Mouse (Mus musculus) E14TG2a.4 (cell line): ENCODE data around the gene Dab1.

Experiments
- H3K27me3 ChIP-seq: 2 replicates; pipeline ENCODE4 v1.6.1; 2014; ENCODE audit warnings: low read length, control low read depth; ENCODE audit not compliant: insufficient read depth
- H3K36me3 ChIP-seq: 2 replicates; pipeline ENCODE4 v1.6.1; 2014; ENCODE audit warnings: low read length, control low read depth; ENCODE audit not compliant: insufficient read depth
- H3K4me1 ChIP-seq: replicated peaks from 2 replicates; pipeline ENCODE4 v1.6.1; 2014; ENCODE audit warnings: low read depth, low read length, control low read depth
- H3K4me3 ChIP-seq: replicated peaks from 2 replicates; pipeline ENCODE4 v1.5.1; 2014; ENCODE audit warnings: mild to moderate bottlenecking, low read length
- H3K9me3 ChIP-seq: 2 replicates; pipeline ENCODE4 v1.6.1; 2014; ENCODE audit warnings: low read length, control low read depth
- CTCF ChIP-seq: conservative IDR thresholded peaks from 2 replicates; pipeline ENCODE4 v1.5.1; 2014; ENCODE audit warnings: low read length
- NANOG ChIP-seq: IDR thresholded peaks from 2 replicates; pipeline ENCODE4 v1.6.1; 2014; ENCODE audit warnings: borderline replicate concordance, low read length, mixed read lengths
- POU5F1 ChIP-seq: IDR thresholded peaks from 2 replicates; pipeline ENCODE4 v1.6.1; 2014; ENCODE audit warnings: low read length, borderline replicate concordance

Gene Dab1

DNA sequence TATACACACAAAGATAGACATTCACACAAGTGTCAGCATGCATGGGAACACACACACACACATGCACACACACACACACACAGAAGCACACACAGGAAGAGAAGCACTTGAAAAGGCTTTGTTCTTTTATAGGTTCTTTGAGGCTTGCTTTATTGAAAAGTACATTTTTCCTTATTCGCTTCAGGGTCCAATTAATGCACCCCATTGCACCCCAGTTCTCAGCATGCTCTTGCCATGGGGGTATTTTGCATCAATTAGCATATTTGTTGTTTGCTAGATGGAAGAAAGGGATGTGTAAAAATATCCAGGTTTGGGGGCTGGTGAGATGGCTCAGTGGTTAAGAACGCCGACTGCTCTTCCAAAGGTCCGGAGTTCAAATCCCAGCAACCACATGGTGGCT is 1025.7 kb downstream of the Dab1 start:
- TF ChIP-seq POU5F1 (no peak), CTCF (no peak), NANOG (no peak)

DNA sequence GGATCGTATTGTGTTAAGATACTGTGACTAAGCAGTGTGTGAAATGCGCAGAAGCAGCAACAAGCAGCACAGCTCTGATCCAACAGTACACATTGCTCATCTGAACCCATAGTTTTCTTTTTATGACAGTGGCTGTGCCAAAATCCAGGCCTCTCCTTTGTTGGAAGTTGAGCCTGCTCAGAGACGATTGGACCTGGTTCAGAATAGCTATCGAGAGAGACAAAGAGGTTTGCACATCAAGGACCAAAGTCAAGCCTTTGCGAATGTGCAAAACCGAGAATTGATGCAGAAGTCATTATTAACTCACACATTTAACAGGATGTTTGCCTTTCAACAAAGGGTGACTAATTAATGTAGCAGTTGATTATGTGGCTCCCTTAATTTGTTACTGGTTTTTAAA is 1032.6 kb downstream of the Dab1 start:
- Histone ChIP-seq H3K27me3 (no peaks in the 10 kb centered on the region), H3K4me1 (no peaks in the 10 kb centered on the region), H3K36me3 (no peaks in the 10 kb centered on the region), H3K9me3 (peaks cover 46% of the 10 kb centered on the region), H3K4me3 (no peak overlapping the region)
- TF ChIP-seq CTCF (no peak), POU5F1 (no peak), NANOG (no peak)

More for the DNA sequence above, 1025.7 kb downstream of the Dab1 start:
- Histone ChIP-seq H3K27me3 (no peaks in the 10 kb centered on the region), H3K4me1 (peaks cover 15% of the 10 kb centered on the region), H3K9me3 (peaks cover 33% of the 10 kb centered on the region), H3K36me3 (no peaks in the 10 kb centered on the region), H3K4me3 (no peak overlapping the region)

DNA sequence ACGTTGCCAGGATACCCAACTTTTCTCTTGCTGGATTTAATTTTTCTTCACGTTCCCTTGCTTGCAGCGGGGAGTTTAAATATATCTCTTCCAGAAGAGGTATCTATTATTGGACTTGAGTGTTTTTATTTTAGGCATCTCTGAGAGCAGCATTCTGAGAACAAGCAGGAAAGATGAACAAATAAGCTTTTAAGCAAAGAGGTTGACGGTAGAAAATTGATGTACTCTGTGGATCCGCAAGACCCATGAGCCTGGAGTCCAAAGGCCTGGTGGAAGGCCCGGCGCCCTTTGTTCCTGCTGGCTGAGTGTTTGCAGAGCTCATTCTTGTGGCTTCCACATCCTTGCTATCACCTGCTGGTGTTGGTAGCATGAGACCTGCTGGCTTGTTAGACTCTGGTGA is 1037.6 kb downstream of the Dab1 start:
- TF ChIP-seq POU5F1: no peak
- no peak for TF ChIP-seq NANOG
- no peak for TF ChIP-seq CTCF
- H3K36me3 ChIP-seq: no peaks in the 10 kb centered on the region
- no peaks in the 10 kb centered on the region for H3K4me1 ChIP-seq

DNA sequence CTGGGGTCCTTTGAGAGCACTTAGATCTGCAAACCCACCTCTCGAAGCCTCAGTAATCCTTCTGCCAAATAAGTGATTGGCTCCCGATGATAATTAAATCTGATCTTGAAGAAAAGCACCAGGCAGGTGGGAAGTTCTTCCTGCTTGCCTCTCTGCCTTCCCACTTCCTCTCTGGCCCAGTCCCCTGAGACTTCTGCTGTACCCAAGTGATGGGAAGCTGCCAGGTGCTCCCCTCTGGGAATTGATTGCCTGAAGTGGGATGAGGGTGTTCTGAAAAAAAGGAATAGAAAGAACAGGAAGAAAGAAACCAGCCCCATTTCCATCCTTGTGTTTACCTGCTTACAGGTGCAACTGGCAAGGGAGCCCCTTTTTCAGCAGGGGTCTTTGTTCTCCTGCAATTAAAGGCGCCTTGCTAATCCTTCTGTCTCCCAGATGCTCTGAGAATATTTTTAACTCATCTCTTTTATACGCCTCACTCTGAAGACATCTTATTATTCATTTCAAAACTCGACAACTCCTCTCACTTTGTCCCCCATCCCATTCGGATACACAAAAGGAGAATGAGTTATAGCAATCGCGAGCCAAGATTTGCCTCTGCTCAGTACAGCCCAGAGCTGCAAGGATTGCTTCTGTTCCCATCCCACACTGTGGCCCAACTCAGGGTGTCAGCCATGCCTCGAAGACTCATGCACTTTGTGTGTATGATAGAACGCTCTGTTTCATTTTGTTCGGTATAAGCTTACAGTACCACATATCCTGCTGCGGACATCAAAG is 1043.9 kb downstream of the Dab1 start:
- TF ChIP-seq POU5F1 (no peak), CTCF (no peak), NANOG (no peak)
- no peaks in the 10 kb centered on the region for H3K36me3 ChIP-seq
- no peaks in the 10 kb centered on the region for H3K27me3 ChIP-seq
- H3K4me3 ChIP-seq: no peak overlapping the region
- H3K4me1 ChIP-seq: no peaks in the 10 kb centered on the region
- H3K9me3 ChIP-seq: no peaks in the 10 kb centered on the region

More for the DNA sequence above, 1037.6 kb downstream of the Dab1 start:
- H3K4me3 ChIP-seq: no peak overlapping the region
- H3K27me3 ChIP-seq: no peaks in the 10 kb centered on the region
- H3K9me3 ChIP-seq: no peaks in the 10 kb centered on the region

DNA sequence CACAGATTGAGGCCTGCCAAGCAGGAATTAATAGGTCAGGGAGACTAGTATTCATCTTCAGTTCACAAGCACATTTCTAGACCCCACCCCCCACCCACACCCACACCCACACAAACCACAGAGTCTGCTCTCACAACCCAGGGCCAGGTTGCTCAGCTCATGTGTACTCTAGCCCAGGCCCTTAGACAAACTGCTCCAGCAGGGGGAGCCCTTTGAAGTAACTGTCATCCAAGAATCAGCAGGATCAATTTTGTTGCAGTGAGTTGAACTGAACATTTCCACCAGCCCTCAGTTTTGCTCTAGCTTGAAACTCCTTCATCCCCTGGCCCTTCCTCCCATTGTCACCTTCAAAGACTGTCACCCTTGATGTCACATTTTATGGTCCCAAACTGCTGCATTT is 1046.4 kb downstream of the Dab1 start:
- TF ChIP-seq CTCF (peak; percentile 55), POU5F1 (no peak)
- H3K9me3 ChIP-seq: no peaks in the 10 kb centered on the region

DNA sequence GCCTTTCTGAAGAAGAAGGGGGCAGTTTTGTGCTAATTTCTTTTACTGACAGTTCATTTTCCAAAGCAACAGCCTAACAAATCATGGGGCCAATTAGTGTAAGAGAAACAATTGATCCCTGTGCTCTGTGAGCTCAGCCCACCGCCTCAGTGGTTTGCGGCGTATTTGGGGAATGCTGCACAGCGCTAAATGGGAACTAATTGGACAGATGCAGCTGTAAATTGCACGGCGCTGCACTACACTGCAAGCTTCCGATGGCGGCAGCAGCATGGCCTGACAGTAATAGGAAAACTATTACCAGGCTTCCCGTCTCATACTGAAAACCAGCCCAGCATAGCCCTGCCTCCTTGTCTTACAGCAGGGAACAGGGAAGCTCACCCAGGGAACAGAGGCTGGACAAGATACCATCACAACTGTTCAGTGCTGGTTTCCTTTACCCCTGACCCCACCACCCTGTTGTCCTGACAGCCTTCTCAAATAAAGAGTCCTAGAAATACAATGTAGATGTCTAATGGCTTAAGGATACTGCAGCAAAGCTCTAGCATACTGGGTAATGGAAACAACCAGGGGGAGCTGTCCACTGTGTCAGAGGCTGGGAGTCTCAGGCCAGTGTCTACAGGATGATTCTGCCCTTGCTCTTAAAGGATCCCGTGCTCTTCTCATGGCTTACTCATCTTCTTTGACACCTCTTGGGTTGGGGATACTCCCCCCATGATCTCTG is 1047.8 kb downstream of the Dab1 start:
- no peaks in the 10 kb centered on the region for H3K27me3 ChIP-seq
- no peaks in the 10 kb centered on the region for H3K9me3 ChIP-seq
- H3K4me3 ChIP-seq: no peak overlapping the region

More for the DNA sequence above, 1046.4 kb downstream of the Dab1 start:
- H3K27me3 ChIP-seq: no peaks in the 10 kb centered on the region
- no peak overlapping the region for H3K4me3 ChIP-seq
- H3K36me3 ChIP-seq: no peaks in the 10 kb centered on the region
- H3K4me1 ChIP-seq: no peaks in the 10 kb centered on the region

DNA sequence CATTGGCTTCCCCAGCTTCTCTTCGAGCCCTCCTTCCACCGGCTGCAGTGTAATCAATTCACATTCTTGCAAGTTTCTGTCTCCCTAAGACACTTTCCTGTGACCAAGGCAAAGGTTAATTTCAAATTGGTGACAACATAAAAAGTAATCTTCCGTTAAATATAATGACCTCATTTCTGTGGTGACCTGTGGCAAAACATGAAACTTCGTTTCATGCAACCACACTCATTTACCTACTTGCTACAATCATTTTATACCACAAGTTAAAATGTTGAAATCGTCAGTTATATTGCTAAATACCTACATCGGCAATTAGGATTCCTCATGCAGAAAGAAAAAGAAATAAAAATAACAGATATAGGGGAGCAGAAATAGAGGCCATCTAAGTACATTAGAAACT is 1048.9 kb downstream of the Dab1 start:
- TF ChIP-seq POU5F1 (no peak), NANOG (no peak), CTCF (no peak)
- no peaks in the 10 kb centered on the region for H3K36me3 ChIP-seq
- H3K4me3 ChIP-seq: no peak overlapping the region
- no peaks in the 10 kb centered on the region for H3K27me3 ChIP-seq
- H3K9me3 ChIP-seq: no peaks in the 10 kb centered on the region
- H3K4me1 ChIP-seq: no peaks in the 10 kb centered on the region

More for the DNA sequence above, 1047.8 kb downstream of the Dab1 start:
- Histone ChIP-seq H3K36me3 (no peaks in the 10 kb centered on the region), H3K4me1 (no peaks in the 10 kb centered on the region)
- TF ChIP-seq POU5F1: no peak
- TF ChIP-seq NANOG: no peak
- no peak for TF ChIP-seq CTCF

DNA sequence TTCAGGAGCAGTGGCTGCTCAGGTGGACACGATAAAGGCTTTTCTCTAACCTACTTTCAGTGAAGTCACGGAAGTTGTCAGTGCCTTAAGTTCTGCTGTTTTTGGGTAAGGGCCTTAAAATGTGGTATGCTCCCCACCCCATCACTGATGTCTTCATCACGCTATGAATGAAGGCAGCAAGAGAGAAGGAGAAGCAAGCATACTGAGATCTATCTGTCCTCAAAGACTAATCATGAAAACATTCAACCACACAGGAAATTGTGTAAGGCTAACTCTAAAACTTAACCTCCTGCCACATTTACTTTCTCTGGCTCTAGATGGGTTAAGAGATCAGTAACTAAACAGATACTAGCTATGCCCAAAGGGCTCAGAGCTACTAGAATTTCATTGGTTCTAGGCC is 1050.2 kb downstream of the Dab1 start:
- Histone ChIP-seq H3K4me1 (no peaks in the 10 kb centered on the region), H3K9me3 (no peaks in the 10 kb centered on the region), H3K4me3 (no peak overlapping the region), H3K27me3 (no peaks in the 10 kb centered on the region), H3K36me3 (no peaks in the 10 kb centered on the region)
- TF ChIP-seq NANOG: no peak
- no peak for TF ChIP-seq POU5F1
- TF ChIP-seq CTCF: no peak

DNA sequence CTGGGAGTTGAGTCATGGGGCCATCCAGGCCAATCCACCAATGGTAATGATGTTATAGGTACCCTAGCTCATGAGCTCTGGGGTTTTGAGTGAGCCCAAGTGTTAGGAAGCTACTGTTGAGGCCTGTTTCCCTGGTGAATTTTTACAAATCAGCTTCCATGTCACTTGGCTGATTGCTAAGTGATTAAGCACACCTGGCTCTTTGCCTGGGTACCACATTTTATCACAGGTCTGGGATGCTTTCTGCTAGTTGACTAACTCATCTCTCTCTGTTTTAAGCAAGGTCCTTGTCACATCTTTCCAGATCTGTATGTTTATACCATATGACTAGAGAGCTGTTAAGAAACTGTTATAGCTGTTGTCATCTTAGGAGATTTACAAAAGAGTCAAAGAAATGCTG is 1051.6 kb downstream of the Dab1 start:
- H3K9me3 ChIP-seq: no peaks in the 10 kb centered on the region
- no peak for TF ChIP-seq POU5F1
- no peak for TF ChIP-seq CTCF
- TF ChIP-seq NANOG: no peak
- H3K4me1 ChIP-seq: no peaks in the 10 kb centered on the region

More for the DNA sequence above, 1051.6 kb downstream of the Dab1 start:
- H3K27me3 ChIP-seq: no peaks in the 10 kb centered on the region
- H3K36me3 ChIP-seq: no peaks in the 10 kb centered on the region
- H3K4me3 ChIP-seq: no peak overlapping the region
